15 mouse cellular contexts compared by ENCODE assay signal in genomic region chr4:140154899-140155463, GRCm38 (mm10).
DNase-seq lines count a peak whose midpoint lies in the region; ATAC-seq and TF ChIP-seq lines count a peak whose summit lies in the region.
"Had no signal": no experiment of that assay in that cellular context is flagged by ENCODE, and none has a peak within 500 bp of the region (broad histone marks: within the 10 kb centered on the region; RNA-seq: fewer than 3 reads in every experiment).

No protein-coding gene starts in this region.

- H3K4me2 ChIP-seq in forebrain, embryonic 13.5 days, result no peak overlapping the region
- H3K4me2 ChIP-seq in hindbrain, embryonic 15.5 days, result no peak overlapping the region
- no peak overlapping the region for H3K4me2 ChIP-seq in midbrain, postnatal 0 days (ENCODE audit: low read depth, low read length, poor library complexity, severe bottlenecking)
- H3K4me2 ChIP-seq in intestine, embryonic 15.5 days (replicated peaks), result no peak overlapping the region
- H3K4me2 ChIP-seq: embryonic facial prominence, embryonic 15.5 days; lung, embryonic 15.5 days had no signal

- no peaks in the 10 kb centered on the region for H3K27me3 ChIP-seq in forebrain, embryonic 13.5 days
- H3K27me3 ChIP-seq in hindbrain, embryonic 15.5 days, result no peaks in the 10 kb centered on the region
- H3K27me3 ChIP-seq in midbrain, postnatal 0 days (ENCODE audit: insufficient read depth, low read length), result no peaks in the 10 kb centered on the region
- no peaks in the 10 kb centered on the region for H3K27me3 ChIP-seq in intestine, embryonic 15.5 days (replicated peaks)
- H3K27me3 ChIP-seq: embryonic facial prominence, embryonic 15.5 days; lung, embryonic 15.5 days had no signal

- H3K4me1 ChIP-seq in forebrain, embryonic 13.5 days, result peaks cover 27% of the 10 kb centered on the region
- H3K4me1 ChIP-seq in hindbrain, embryonic 15.5 days (replicated peaks), result peaks cover 26% of the 10 kb centered on the region
- no peaks in the 10 kb centered on the region; the same call in 1 of the 2 replicates for H3K4me1 ChIP-seq in midbrain, postnatal 0 days (ENCODE audit: insufficient read depth, low read length)
- no peaks in the 10 kb centered on the region for H3K4me1 ChIP-seq in intestine, embryonic 15.5 days (replicated peaks)
- H3K4me1 ChIP-seq: lung, embryonic 15.5 days had no signal

- DNase-seq in layer of hippocampus, postnatal 10 days (ENCODE audit: low spot score in 2 of 2), result peak; percentile 17 to 36
- DNase-seq in layer of hippocampus, adult 9-11 months, result no peak
- peak; percentile 73 for DNase-seq in midbrain, postnatal 0 days (ENCODE audit: low spot score)
- no peak for DNase-seq in lung, adult 18-20 months
- no peak for DNase-seq in adrenal gland, postnatal 36 days
- DNase-seq: adrenal gland, adult 2 months; B cell, adult 2 months; heart, postnatal 36 days; kidney, adult 2 months; thymus, adult 2 months had no signal

- peak overlapping the region; percentile 55 for H3K27ac ChIP-seq in forebrain, embryonic 13.5 days
- H3K27ac ChIP-seq in hindbrain, embryonic 15.5 days (replicated peaks), result peak overlapping the region; percentile 78
- H3K27ac ChIP-seq in midbrain, postnatal 0 days (ENCODE audit: low read depth, low read length), result peak overlapping the region; percentile 67
- no peak overlapping the region for H3K27ac ChIP-seq in intestine, embryonic 15.5 days
- H3K27ac ChIP-seq: embryonic facial prominence, embryonic 15.5 days; lung, embryonic 15.5 days had no signal

- 36% methylated on average over 5 of the region's 5 CpGs for WGBS in forebrain, embryonic 13.5 days
- 49% methylated on average over 5 of the region's 5 CpGs for WGBS in hindbrain, embryonic 15.5 days
- WGBS in midbrain, postnatal 0 days, result 28% methylated on average over 5 of the region's 5 CpGs
- 60% methylated on average over 5 of the region's 5 CpGs for WGBS in intestine, embryonic 15.5 days

- ATAC-seq in forebrain, embryonic 13.5 days, result peak; percentile 57
- peak; percentile 58; the same call in 1 of the 2 replicates for ATAC-seq in hindbrain, embryonic 15.5 days (ENCODE audit: low FRiP score, low read depth)
- ATAC-seq in midbrain, postnatal 0 days (ENCODE audit: low FRiP score), result peak; percentile 36; the same call in 1 of the 2 replicates
- ATAC-seq in intestine, embryonic 15.5 days, result no peak

- TF ChIP-seq CTCF in midbrain, postnatal 0 days (IDR thresholded peaks at IDR 0.05), result no peak

- H3K9ac ChIP-seq in forebrain, embryonic 13.5 days, result no peak overlapping the region
- no peak overlapping the region for H3K9ac ChIP-seq in hindbrain, embryonic 15.5 days
- no peak overlapping the region; the same call in 1 of the 2 replicates for H3K9ac ChIP-seq in midbrain, postnatal 0 days (replicated peaks; ENCODE audit: low read length, poor library complexity, severe bottlenecking)
- no peak overlapping the region for H3K9ac ChIP-seq in intestine, embryonic 15.5 days
- H3K9ac ChIP-seq: embryonic facial prominence, embryonic 15.5 days; lung, embryonic 15.5 days had no signal

- no peak overlapping the region for H3K4me3 ChIP-seq in forebrain, embryonic 13.5 days
- no peak overlapping the region for H3K4me3 ChIP-seq in hindbrain, embryonic 15.5 days
- H3K4me3 ChIP-seq in midbrain, postnatal 0 days (ENCODE audit: low read depth, low read length), result no peak overlapping the region
- H3K4me3 ChIP-seq in intestine, embryonic 15.5 days (replicated peaks), result no peak overlapping the region
- H3K4me3 ChIP-seq: embryonic facial prominence, embryonic 15.5 days; lung, embryonic 15.5 days had no signal

- no peaks in the 10 kb centered on the region for H3K36me3 ChIP-seq in forebrain, embryonic 13.5 days (ENCODE audit: poor library complexity, severe bottlenecking)
- H3K36me3 ChIP-seq in hindbrain, embryonic 15.5 days, result no peaks in the 10 kb centered on the region
- 0 out of 2 replicates have a peak, but pooled peaks cover 4% of the 10 kb centered on the region for H3K36me3 ChIP-seq in midbrain, postnatal 0 days (ENCODE audit: insufficient read depth, low read length)
- H3K36me3 ChIP-seq in intestine, embryonic 15.5 days, result no peaks in the 10 kb centered on the region
- H3K36me3 ChIP-seq: embryonic facial prominence, embryonic 15.5 days; lung, embryonic 15.5 days had no signal

- no peaks in the 10 kb centered on the region for H3K9me3 ChIP-seq in forebrain, embryonic 13.5 days (replicated peaks)
- no peaks in the 10 kb centered on the region for H3K9me3 ChIP-seq in hindbrain, embryonic 15.5 days
- no peaks in the 10 kb centered on the region for H3K9me3 ChIP-seq in midbrain, postnatal 0 days (ENCODE audit: low read length)
- no peaks in the 10 kb centered on the region for H3K9me3 ChIP-seq in intestine, embryonic 15.5 days
- H3K9me3 ChIP-seq: embryonic facial prominence, embryonic 15.5 days; lung, embryonic 15.5 days had no signal

Comparison
In these comparisons a context has a peak if more than half of its experiments do, and no peak if none do; other contexts are left out.
1. DNase-seq: peak in layer of hippocampus, postnatal 10 days (2 of 2) and midbrain, postnatal 0 days (single experiment); none in layer of hippocampus, adult 9-11 months (single experiment), lung, adult 18-20 months (0 of 2) and adrenal gland, postnatal 36 days (0 of 2).